Mouse (Mus musculus) liver, postnatal 0 days (tissue): ENCODE measurements around the gene Gm42742. TPM values are rescaled to one million over a fixed set of nuclear protein-coding genes. Genes with fewer than 3 reads are reported as not detected.

ENCODE experiments used
- ATAC-seq: fragments of 200-750 bp; cut with Nextera tagmentation; 2 replicates; pipeline ENCODE4 v1.8.0; 2017; ENCODE audit warnings: mild to moderate bottlenecking, moderate library complexity
- DNase-seq: peaks from one replicate; pipeline ENCODE4 v3.0.0-alpha.2; 2016
- H3K27ac ChIP-seq: fragments of 300-500 bp; sonication (generic); 2 replicates; pipeline ENCODE4 v1.5.1; 2014; ENCODE audit warnings: antibody characterized with exemption, moderate library complexity, mild to moderate bottlenecking, low read depth
- H3K27me3 ChIP-seq: fragments of 300-500 bp; sonication (generic); 2 replicates; pipeline ENCODE4 v1.6.1; 2014; ENCODE audit warnings: low read length, control low read depth, mixed read lengths; ENCODE audit not compliant: insufficient read depth
- H3K36me3 ChIP-seq: fragments of 300-500 bp; sonication (generic); replicated peaks from 2 replicates; pipeline ENCODE4 v1.6.1; 2014; ENCODE audit warnings: mild to moderate bottlenecking, control low read depth, low read length, moderate library complexity, mixed read lengths; ENCODE audit not compliant: insufficient read depth
- H3K4me1 ChIP-seq: fragments of 300-500 bp; sonication (generic); 2 replicates; pipeline ENCODE4 v1.6.1; 2014; ENCODE audit warnings: antibody characterized with exemption, mild to moderate bottlenecking, control low read depth; ENCODE audit not compliant: insufficient read depth
- H3K4me2 ChIP-seq: fragments of 300-500 bp; sonication (generic); 2 replicates; pipeline ENCODE4 v1.6.1; 2014; ENCODE audit warnings: low read depth, mild to moderate bottlenecking, low read length, moderate library complexity, mixed read lengths
- H3K4me3 ChIP-seq: fragments of 300-500 bp; sonication (generic); 2 replicates; pipeline ENCODE4 v1.5.1; 2014; ENCODE audit warnings: low read depth, low read length
- H3K9ac ChIP-seq: fragments of 300-500 bp; sonication (generic); replicated peaks from 2 replicates; pipeline ENCODE4 v1.6.1; 2014; ENCODE audit warnings: mild to moderate bottlenecking, moderate library complexity
- H3K9me3 ChIP-seq: fragments of 300-500 bp; sonication (generic); 2 replicates; pipeline ENCODE4 v1.6.1; 2016; ENCODE audit warnings: mild to moderate bottlenecking, control low read depth, low read length, mixed read lengths
- CTCF ChIP-seq: sonication (generic); IDR thresholded peaks from 2 replicates; pipeline ENCODE4 v1.5.1; 2016; ENCODE audit warnings: antibody characterized with exemption, low read depth
- EP300 ChIP-seq: IDR thresholded peaks from 2 replicates; pipeline ENCODE4 v1.6.1; 2016; ENCODE audit warnings: antibody characterized with exemption, low read depth, mild to moderate bottlenecking
- WGBS: fragments of 180-500 bp; shearing (Covaris S2); extraction: QIAGEN DNeasy Blood & Tissue Kit; methylation state at CpG from one replicate; pipeline ENCODE4 v1.1.7; 2014; ENCODE audit not compliant: insufficient replicate concordance; 5-methylcytosine and 5-hydroxymethylcytosine counted together
- polyA plus RNA-seq: library from polyadenylated mRNA; unstranded; fragments of >200 nt; fragmentation: Nextera tagmentation; extraction: Ambion mirVana; gene quantifications from 2 replicates; pipeline ENCODE4 v1.2.1, GENCODE M21; 2015

The Gm42742 gene
- polyA plus RNA-seq, 1 experiment from 2014 or later, result 7.8 TPM

DNA sequence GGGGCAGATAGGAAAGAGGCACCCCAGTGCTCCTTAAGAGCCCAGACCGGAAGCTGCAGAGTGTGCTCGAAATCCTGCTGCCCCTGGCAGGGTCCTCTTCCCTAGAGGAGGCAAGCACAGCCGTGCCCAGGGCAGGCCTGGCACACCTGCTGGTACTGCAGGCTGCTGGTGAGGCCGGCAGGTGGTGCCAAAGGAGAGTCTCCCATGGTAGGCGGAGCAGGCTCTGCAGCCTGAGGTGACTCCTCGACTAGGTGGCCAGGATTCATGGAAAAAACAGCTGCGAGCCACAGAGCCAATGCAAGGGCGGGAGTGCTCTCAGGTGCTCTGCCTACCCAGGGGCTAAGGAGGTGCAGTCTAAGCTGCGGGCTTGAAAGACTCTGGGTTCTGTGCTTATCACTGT, 34.6 kb downstream of the Gm42742 start:
- H3K4me3 ChIP-seq, result no peak overlapping the region
- TF ChIP-seq EP300, result no peak
- peak; percentile 62 for TF ChIP-seq CTCF
- ATAC-seq, result peak; percentile 38; the same call in 1 of the 2 replicates
- no peaks in the 10 kb centered on the region for H3K9me3 ChIP-seq
- H3K4me2 ChIP-seq, result no peak overlapping the region
- no peak overlapping the region for H3K9ac ChIP-seq
- H3K4me1 ChIP-seq, result peaks cover 8% of the 10 kb centered on the region; the same call in 1 of the 2 replicates
- 52% methylated on average over 9 of the region's 9 CpGs for WGBS
- peaks cover 17% of the 10 kb centered on the region for H3K36me3 ChIP-seq
- H3K27me3 ChIP-seq, result no peaks in the 10 kb centered on the region
- DNase-seq, result peak; percentile 49
- no peak overlapping the region for H3K27ac ChIP-seq

DNA sequence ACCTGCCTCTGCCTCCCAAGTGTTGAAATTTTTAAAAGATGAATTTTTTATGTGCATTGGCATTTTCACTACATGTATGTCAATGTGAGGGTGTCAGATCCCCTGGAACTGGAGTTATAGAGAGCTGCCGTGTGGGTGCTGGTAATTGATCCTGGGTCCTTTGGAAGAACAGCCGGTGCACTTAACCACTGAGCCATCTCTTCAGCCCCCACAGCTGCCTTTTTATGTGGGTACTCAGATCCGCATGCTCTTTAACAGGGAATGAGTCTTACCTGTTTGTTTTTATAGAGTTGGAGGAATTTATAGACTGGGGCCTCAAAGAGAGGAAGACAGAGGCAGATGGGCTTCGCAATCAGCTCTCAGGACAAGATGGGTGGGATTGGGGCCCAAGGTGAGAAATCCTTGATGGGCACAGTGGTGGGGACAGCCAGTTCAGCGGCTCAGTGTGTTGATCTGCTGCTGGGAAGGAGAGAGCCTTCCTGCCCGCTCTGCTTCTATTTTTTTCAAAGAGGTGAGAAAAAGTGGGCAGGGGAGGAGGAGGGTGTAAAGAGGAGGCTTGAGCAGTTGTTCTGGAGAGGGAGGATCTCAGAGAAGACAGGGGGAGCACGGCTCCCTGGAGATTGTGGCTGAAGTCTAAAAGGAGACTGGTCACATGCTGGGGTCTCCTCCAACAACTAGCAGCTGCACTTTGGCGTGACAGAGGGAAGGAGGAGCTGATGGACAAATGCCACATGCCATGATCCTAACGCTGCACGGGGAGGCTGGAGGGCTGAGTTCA, 36.0 kb downstream of the Gm42742 start:
- TF ChIP-seq CTCF (no peak), EP300 (no peak)
- H3K4me2 ChIP-seq, result no peak overlapping the region
- no peak overlapping the region for H3K4me3 ChIP-seq
- ATAC-seq (no peak), DNase-seq (no peak)
- WGBS, result 64% methylated on average over 10 of the region's 10 CpGs
- H3K27ac ChIP-seq, result no peak overlapping the region
- no peaks in the 10 kb centered on the region for H3K9me3 ChIP-seq
- no peak overlapping the region for H3K9ac ChIP-seq
- H3K36me3 ChIP-seq, result peaks cover 23% of the 10 kb centered on the region
- H3K27me3 ChIP-seq, result no peaks in the 10 kb centered on the region
- peaks cover 8% of the 10 kb centered on the region; the same call in 1 of the 2 replicates for H3K4me1 ChIP-seq

DNA sequence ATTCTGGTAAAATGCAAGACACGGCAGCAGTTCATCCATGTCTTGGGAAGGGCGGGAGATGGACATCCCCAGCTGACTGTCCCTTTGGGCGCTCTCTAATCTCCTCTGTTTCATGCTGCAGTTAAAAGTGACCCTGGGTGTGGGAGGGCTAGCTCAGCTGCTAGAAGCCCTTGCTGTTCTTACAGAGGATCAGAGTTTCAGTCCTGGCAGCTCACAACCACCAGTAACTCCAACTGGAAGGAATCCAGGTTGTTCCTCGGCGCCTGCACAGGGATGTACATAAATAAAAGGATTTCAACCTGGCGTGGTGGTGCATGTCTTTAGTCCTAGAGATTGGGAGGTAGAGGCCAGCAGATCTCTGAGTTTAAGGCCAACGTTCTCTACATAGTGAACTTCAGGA, 37.8 kb downstream of the Gm42742 start:
- Histone ChIP-seq H3K9ac (no peak overlapping the region), H3K4me3 (no peak overlapping the region), H3K36me3 (peaks cover 23% of the 10 kb centered on the region), H3K4me1 (peaks cover 11% of the 10 kb centered on the region), H3K27me3 (no peaks in the 10 kb centered on the region), H3K9me3 (no peaks in the 10 kb centered on the region), H3K4me2 (no peak overlapping the region), H3K27ac (no peak overlapping the region)
- no peak for TF ChIP-seq CTCF
- no peak for TF ChIP-seq EP300
- DNase-seq (no peak), ATAC-seq (no peak)
- WGBS, result 81% methylated on average over 7 of the region's 7 CpGs

DNA sequence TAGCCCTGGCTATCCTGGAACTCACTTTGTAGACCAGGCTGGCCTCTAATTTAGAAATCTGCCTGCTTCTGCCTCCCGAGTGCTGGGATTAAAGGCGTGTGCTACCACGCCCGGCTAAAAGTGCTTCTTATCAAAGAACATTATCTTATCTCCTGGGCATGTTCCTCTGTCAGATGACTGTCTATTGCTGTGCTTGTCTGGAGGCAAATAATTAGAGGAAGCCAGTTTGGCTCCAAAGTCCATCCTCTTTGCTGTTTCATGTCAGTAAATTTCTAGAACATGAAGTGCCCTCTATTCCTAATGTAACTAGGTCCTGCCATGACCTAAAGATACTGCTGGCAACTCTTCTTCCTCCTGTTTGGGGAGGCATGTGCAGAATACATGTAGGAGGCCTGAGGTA, 38.8 kb downstream of the Gm42742 start:
- Histone ChIP-seq H3K36me3 (peaks cover 27% of the 10 kb centered on the region), H3K27me3 (no peaks in the 10 kb centered on the region), H3K4me2 (no peak overlapping the region), H3K4me1 (peaks cover 20% of the 10 kb centered on the region), H3K4me3 (no peak overlapping the region), H3K27ac (no peak overlapping the region), H3K9ac (no peak overlapping the region), H3K9me3 (no peaks in the 10 kb centered on the region)
- 39% methylated on average over 4 of the region's 4 CpGs for WGBS
- ATAC-seq (peak; percentile 31; the same call in 1 of the 2 replicates), DNase-seq (no peak)
- TF ChIP-seq EP300 (no peak), CTCF (no peak)

DNA sequence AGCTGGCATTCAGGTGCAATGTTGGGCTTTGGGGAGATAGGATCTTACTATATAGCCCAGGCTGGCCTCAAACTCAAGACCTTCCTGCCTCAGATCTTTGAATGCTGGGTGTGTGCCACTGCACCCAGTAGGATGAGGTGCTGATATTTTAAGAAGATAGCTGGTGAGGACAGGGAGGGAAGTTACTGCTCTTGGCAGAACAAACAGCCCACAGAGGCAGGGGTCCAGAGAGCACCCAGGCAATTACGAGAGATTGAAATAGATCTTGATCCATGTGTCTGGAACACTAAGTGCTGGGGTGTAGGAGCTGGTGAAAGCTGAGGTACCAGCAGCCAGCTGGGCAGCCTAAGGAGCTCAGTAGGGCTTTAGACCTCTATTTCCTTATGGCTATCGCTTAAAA, 39.3 kb downstream of the Gm42742 start:
- WGBS, result 89% methylated on average over 2 of the region's 2 CpGs
- no peak for ATAC-seq

DNA sequence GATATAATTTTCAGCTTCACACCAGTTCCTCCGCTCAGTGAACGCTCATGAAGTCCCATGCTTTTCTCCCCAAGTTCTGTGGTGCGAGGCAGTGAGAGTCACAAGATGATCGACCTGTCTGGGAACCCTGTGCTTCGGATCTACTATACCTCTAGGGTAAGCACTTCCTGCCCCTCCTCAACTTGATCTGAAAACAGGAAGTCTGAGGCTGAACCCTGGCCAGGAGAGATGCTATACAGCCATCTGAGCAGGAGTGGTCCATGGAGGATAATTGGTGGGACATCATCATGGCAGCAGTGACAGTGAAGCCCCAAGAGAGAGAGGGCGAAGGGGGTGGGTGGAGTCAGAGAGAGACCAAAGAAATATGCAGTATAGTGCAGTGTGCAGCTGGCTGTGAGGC, 42.1 kb downstream of the Gm42742 start:
- Histone ChIP-seq H3K4me2 (no peak overlapping the region), H3K4me1 (peaks cover 31% of the 10 kb centered on the region), H3K27me3 (no peaks in the 10 kb centered on the region), H3K9ac (no peak overlapping the region), H3K27ac (no peak overlapping the region), H3K4me3 (no peak overlapping the region), H3K9me3 (no peaks in the 10 kb centered on the region), H3K36me3 (peaks cover 27% of the 10 kb centered on the region)
- WGBS, result 70% methylated on average over 6 of the region's 6 CpGs
- DNase-seq (no peak), ATAC-seq (no peak)
- TF ChIP-seq CTCF, result no peak
- TF ChIP-seq EP300, result no peak

More for the DNA sequence above, 39.3 kb downstream of the Gm42742 start:
- Histone ChIP-seq H3K9me3 (no peaks in the 10 kb centered on the region), H3K9ac (no peak overlapping the region), H3K36me3 (peaks cover 27% of the 10 kb centered on the region), H3K4me2 (no peak overlapping the region), H3K4me1 (peaks cover 23% of the 10 kb centered on the region), H3K27me3 (no peaks in the 10 kb centered on the region), H3K27ac (no peak overlapping the region), H3K4me3 (no peak overlapping the region)
- DNase-seq, result no peak
- TF ChIP-seq CTCF (no peak), EP300 (no peak)
